Mouse (Mus musculus): ENCODE measurements at regions not wholly inside any gene's neighbourhood (a gene's known extent, or its start where the extent isn't known, plus 50 kb on each side); places are given as distances from the start of the nearest gene placed in this dataset.

- no peak for TF ChIP-seq USF2 (conservative IDR thresholded peaks at IDR 0.05; ENCODE audit: low read depth, low read length)
- TF ChIP-seq SMC3 (IDR thresholded peaks at IDR 0.05; ENCODE audit: low read depth, low read length): peak; percentile 58
- no peak for TF ChIP-seq HCFC1 (IDR thresholded peaks at IDR 0.05; ENCODE audit: low read depth, low read length)
- TF ChIP-seq CHD1 (IDR thresholded peaks at IDR 0.05; ENCODE audit: low read depth, low read length): no peak
- TF ChIP-seq MAX (IDR thresholded peaks at IDR 0.05; ENCODE audit: low read length): no peak
Observed at GRCm38 (mm10) chr15:62331138-62331800, 1408.5 kb upstream of the A1bg start.
